Mouse (Mus musculus) cerebellum, adult (tissue): ENCODE data around the gene Arid3a.
"Not testable (repeated sequence)": the region's sequence is repeated elsewhere in the genome, so short reads cannot be mapped to it uniquely, and the experiment has no call there.

Source experiments
- ATAC-seq: cut with Nextera tagmentation; 2 replicates; pipeline ENCODE4 v1.9.2; 2017; ENCODE audit warnings: mild to moderate bottlenecking, moderate library complexity, mixed read lengths; ENCODE audit not compliant: insufficient number of reproducible peaks, low FRiP score, low TSS enrichment

Gene Arid3a

DNA sequence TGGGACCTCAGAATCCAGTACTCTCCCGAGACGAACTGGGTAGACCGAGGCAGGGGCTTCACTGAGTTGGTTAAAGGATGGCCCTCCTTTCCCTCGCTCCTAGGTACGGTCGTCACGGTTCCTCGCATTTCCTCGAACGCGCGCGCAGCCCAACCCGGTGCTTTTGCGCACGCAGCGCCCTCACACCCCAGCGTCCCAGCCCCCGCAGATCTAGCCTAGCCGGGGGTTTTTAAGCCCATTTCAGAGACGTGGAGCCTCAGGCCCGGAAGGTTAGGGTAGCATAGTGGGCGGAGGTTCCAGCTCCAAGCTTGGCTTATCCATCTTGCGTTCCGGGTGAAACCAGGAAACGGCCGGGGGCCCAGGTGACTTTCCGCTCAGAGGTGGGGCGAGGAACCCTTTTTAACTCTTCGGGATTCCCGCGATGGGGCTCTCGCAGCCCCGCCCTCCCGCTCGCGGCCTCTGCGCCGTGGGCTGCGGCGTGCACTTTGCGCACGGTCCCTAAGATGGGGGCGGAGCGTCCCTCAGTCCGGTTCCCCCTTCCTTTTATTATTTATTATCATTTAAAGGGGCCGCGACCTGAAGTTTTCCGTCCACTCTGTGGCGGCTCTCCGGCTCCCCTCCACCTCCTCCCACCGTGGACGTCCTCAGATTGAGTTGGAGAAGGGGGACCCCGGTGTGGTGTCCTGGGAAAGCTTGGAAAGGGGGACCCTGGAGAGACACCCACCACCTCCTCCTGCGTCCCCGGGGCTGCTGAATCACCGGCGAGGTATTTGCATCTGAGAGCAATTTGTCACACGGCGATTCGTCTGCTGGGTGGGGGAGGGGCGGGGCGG, at the start of gene Arid3a:
Gene Arid3a (plus strand): TSS at position 553 of the 833 bp plus-strand sequence.
- peak; percentile 39; the same call in 1 of the 2 replicates for ATAC-seq

DNA sequence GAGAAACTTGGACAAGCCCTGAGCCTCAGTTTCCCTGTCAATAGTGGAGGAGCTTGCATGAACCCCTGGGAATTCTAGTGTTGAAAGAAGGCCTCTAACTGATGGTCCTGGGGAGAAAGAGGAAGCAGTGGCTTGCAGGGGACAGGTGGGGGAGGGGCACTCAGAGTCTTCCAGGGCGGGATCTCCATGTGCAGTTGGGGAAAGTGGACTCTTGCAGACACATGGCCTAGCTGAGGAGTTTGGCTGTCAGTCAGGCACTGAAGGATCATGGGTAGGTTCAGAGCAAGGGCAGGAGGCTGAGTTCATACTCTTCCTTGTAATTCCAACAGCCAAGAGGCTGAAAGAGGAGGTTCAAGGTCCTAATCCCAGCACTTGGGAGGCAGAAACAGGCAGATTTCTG, 49.7 kb upstream of the Arid3a start:
- ATAC-seq: no peak

- no peak for ATAC-seq
Observed at GRCm38 (mm10) chr10:79877757-79878156, 49.1 kb upstream of the Arid3a start.

- ATAC-seq: no peak
Observed at GRCm38 (mm10) chr10:79879527-79879926, 47.3 kb upstream of the Arid3a start.

- no peak for ATAC-seq
Observed at GRCm38 (mm10) chr10:79880721-79881120, 46.1 kb upstream of the Arid3a start.

- no peak for ATAC-seq
Observed at GRCm38 (mm10) chr10:79881981-79882380, 44.9 kb upstream of the Arid3a start.

DNA sequence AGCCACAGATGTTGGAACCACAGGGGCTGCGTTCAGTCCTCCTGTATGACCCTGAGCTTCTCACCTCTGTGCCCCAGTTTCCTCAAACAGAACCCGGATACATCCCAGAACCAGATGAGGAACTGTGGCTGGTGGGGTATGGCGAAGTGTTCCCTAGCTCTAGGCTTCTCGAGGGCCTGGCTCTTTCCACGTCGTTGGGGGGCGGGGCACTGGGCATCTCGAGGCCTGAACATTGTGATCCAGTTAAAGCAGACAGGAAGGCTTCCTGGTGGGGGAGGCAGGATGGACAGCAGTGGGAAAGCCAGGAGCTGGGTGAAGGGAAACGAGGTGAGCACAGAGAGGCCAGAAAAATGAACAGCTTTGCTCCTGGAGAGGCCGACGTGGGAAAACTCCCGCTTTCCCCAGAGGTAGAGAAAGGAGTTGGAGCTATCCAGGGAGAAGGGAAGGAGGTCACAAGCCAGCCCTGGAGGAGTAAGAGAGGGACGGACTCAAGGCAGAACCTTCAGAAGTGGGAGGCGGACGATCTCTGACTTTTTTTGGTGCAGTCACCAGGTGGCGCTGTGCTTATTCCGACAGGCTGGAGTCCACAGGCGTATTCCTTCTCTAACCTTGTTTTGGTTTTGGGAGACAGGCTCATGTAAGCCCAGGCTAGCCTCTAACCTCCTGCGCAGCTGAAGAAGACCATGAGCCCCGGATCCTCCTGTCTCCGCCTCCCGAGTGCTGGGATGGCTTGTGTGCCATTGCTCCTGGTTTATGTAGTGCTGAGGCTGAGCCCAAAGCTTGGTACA, 43.4 kb upstream of the Arid3a start:
- ATAC-seq: peak; percentile 64; the same call in 1 of the 2 replicates

DNA sequence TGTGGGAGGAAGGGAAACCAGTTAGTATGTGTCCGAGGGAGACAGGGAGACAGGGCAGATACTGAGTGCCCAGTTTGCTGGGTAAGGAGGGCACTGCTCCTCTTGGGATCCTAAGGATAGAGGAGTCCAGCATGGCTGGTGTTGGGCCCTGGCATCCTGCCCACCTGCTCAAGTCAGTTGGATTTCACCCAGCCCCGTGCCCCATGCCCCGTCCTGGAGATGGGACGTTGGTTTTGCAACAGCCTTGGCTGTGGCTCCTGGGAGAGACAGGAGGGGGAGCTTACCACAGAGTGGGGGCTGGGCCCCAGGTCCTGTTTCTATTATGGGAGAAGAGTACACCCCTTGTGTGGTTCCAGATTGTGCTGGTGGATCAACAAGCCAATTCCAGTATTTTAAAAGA, 42.4 kb upstream of the Arid3a start:
- no peak for ATAC-seq

DNA sequence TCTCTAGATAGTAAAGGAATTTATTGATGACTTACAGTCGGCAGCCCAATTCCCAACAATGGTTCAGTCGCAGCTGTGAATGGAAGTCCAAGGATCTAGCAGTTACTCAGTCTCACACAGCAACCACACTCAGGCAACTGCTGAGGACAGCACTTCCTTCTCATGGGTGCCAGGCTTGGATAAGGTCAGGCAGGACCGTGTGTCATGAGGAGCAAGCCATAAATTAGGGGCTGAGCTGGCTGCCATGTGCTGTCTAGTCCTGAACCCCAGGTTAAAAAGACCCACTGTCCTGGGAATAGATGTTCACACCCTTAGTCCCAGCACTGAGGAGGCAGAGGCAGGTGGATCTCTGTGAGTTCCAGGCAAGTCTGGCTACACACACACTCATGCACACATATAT, 41.9 kb upstream of the Arid3a start:
- not testable (repeated sequence) for ATAC-seq

GRCm38 (mm10) chr10:79886054-79886453, 40.8 kb upstream of the Arid3a start, which contains the start of gene Elane:
Gene Elane (plus strand): TSS chr10:79886247.
- ATAC-seq: no peak

DNA sequence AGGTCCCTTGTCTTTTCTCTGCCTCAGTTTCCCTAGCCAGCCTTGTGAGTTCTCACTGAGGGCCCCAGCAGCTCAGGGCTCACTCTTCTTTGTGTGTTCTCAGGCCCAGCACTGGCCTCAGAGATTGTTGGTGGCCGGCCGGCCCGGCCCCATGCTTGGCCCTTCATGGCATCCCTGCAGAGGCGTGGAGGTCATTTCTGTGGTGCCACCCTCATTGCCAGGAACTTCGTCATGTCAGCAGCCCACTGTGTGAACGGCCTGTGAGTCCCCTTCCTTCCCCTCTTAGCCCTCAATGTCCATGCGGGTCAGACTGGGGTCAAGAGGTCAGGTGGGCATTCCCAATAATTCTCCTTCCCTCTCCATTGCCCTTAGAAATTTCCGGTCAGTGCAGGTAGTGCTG, 40.2 kb upstream of the Arid3a start:
- ATAC-seq: no peak

- no peak for ATAC-seq
Observed at GRCm38 (mm10) chr10:79889386-79889785, 37.5 kb upstream of the Arid3a start.

DNA sequence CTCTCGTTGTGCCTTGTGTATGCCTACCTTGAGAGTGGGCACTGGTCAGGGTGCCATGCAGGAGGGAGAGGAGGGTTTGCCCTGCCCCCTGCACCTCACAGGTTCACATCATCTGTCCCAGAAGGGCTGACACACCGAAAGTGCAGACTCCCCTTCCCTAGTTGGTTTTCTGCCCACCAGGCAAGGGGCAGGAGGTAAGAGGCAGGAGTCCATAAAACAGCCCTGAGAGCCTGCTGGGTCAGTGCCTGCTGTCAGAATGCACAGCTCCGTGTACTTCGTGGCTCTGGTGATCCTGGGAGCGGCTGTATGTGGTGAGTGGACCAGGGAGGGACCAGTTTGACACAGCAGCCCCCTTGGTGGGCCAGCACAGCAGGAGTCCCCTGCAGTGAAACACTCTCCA, 36.2 kb upstream of the Arid3a start, which contains the start of gene Cfd:
Gene Cfd (plus strand): TSS at position 184 of the 400 bp plus-strand sequence.
- ATAC-seq: no peak

DNA sequence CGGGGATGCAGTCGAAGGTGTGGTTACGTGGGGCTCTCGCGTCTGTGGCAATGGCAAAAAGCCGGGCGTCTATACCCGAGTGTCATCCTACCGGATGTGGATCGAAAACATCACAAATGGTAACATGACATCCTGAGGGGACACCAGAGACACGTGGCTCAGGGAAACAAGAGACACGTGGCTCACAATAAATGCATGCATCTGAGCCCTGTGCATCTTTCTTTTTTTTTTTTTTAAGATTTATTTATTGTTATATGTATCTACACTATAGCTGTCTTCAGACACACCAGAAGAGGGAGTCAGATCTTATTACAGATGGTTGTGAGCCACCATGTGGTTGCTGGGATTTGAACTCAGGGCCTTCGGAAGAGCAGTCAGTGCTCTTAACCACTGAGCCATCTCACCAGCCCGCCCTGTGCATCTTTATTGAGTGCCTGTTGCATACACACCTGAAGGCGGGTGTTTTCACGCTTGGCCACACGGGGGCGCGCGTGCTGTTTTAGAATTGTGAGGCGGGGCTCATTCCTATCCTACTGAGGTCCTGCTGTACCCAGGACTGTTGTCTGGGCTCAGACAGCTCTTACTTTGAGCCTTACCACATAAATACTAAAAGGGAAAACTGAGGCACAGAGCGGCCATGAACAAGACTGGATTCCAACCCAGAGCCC, 34.3 kb upstream of the Arid3a start:
- ATAC-seq: not testable (repeated sequence)

DNA sequence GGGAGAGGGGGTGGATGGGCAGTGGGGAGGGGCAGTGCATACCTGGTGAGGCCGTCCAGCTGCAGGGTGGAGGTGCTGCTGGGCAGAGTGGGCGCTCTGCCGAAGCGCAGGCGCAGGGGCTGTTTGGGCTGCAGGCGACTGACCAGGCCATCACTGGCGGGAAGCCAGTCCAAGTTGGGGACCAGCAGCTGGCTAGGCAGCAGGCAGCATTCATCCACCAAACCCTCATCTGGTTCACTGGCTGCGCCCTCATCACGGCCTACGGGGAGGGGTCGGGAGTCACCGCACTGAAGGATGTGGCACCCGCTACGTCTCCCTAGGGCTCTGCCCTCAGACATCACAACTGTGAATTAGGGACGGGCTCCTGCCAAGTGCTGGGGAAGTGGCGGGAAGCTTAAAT, 30.5 kb upstream of the Arid3a start:
- no peak for ATAC-seq

GRCm38 (mm10) chr10:79896814-79897213, 30.0 kb upstream of the Arid3a start:
- no peak for ATAC-seq

GRCm38 (mm10) chr10:79897316-79898245, 29.3 kb upstream of the Arid3a start:
- no peak for ATAC-seq

- no peak for ATAC-seq
Observed at GRCm38 (mm10) chr10:79900951-79901410, 25.9 kb upstream of the Arid3a start.

DNA sequence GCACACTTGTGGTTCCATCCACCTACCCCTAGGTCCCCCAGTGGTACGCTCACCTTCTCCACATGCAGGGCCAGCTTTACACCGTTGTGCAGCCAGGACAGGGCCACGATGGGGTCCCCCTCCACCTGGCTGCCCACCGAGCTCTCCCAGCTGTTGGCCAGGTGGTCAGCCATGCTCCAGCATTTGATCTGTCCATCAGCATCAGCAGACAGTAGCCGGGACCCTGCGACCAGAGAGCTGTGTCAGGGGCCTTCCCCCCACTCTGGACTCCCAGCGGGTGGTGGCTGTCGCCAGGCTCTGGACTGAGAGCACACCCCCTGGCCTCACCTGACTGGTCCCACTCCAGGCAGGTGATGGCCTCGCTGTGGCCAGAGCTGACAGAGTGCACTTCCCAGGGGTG, 20.1 kb upstream of the Arid3a start:
- no peak for ATAC-seq

GRCm38 (mm10) chr10:79907415-79907814, 19.4 kb upstream of the Arid3a start:
- ATAC-seq: no peak
